18 mouse cellular contexts compared by ENCODE assay signal in genomic region chr10:104651020-104651419, GRCm38 (mm10).
"Had no signal": no experiment of that assay in that cellular context is flagged by ENCODE, and none has a peak within 500 bp of the region (broad histone marks: within the 10 kb centered on the region; RNA-seq: fewer than 3 reads in every experiment).

No protein-coding gene starts in this region.

- ATAC-seq: midbrain, embryonic 13.5 days; midbrain, embryonic 15.5 days had no signal

- DNase-seq: lung, adult 18-20 months; lung, embryonic 14.5 days; lung, postnatal 10 days; lung, postnatal 4 days; retina, postnatal 1 day; right cerebral cortex, adult 18-20 months; right cerebral cortex, postnatal 25 days; right cerebral cortex, postnatal 4 days; spleen, adult 18-20 months; thymus, adult 18-20 months; thymus, postnatal 14 days; thymus, postnatal 36 days had no signal

- H3K4me3 ChIP-seq: megakaryocyte, embryonic 14.5 days; midbrain, embryonic 13.5 days; midbrain, embryonic 15.5 days; neural tube, embryonic 13.5 days; neural tube, embryonic 15.5 days had no signal

- H3K36me3 ChIP-seq: midbrain, embryonic 13.5 days; midbrain, embryonic 15.5 days; neural tube, embryonic 13.5 days; neural tube, embryonic 15.5 days had no signal

- H3K27me3 ChIP-seq: megakaryocyte, embryonic 14.5 days; midbrain, embryonic 13.5 days; midbrain, embryonic 15.5 days; neural tube, embryonic 13.5 days; neural tube, embryonic 15.5 days had no signal

- H3K4me1 ChIP-seq: megakaryocyte, embryonic 14.5 days; midbrain, embryonic 13.5 days; midbrain, embryonic 15.5 days; neural tube, embryonic 13.5 days; neural tube, embryonic 15.5 days had no signal

- H3K4me2 ChIP-seq: lung, embryonic 14.5 days; midbrain, embryonic 11.5 days; midbrain, embryonic 13.5 days; midbrain, embryonic 15.5 days; neural tube, embryonic 13.5 days; neural tube, embryonic 15.5 days had no signal

- H3K9ac ChIP-seq: lung, embryonic 14.5 days; midbrain, embryonic 13.5 days; midbrain, embryonic 15.5 days; neural tube, embryonic 13.5 days; neural tube, embryonic 15.5 days had no signal

- H3K27ac ChIP-seq: midbrain, embryonic 13.5 days; midbrain, embryonic 15.5 days; neural tube, embryonic 13.5 days; neural tube, embryonic 15.5 days had no signal

- H3K9me3 ChIP-seq: megakaryocyte, embryonic 14.5 days; midbrain, embryonic 13.5 days; midbrain, embryonic 15.5 days; neural tube, embryonic 15.5 days had no signal
